Mouse (Mus musculus) embryonic facial prominence, embryonic 13.5 days (tissue): ENCODE data around the gene Rab15. TPM values are rescaled to one million over a fixed set of nuclear protein-coding genes. Genes with fewer than 3 reads are reported as not detected.

Source experiments
- ATAC-seq: fragments of 200-750 bp; cut with Nextera tagmentation; 2 replicates; pipeline ENCODE4 v1.8.0; 2017; ENCODE audit warnings: low read depth; ENCODE audit not compliant: insufficient number of reproducible peaks, insufficient read depth, low FRiP score, low TSS enrichment
- H3K27ac ChIP-seq: fragments of 300-500 bp; sonication (generic); 2 replicates; pipeline ENCODE4 v1.5.1; 2015; ENCODE audit warnings: moderate library complexity, mild to moderate bottlenecking, inconsistent platforms
- H3K27me3 ChIP-seq: fragments of 300-500 bp; sonication (generic); 2 replicates; pipeline ENCODE4 v1.6.1; 2015; ENCODE audit warnings: mild to moderate bottlenecking, inconsistent platforms
- H3K36me3 ChIP-seq: fragments of 300-500 bp; sonication (generic); 2 replicates; pipeline ENCODE4 v1.6.1; 2015; ENCODE audit warnings: mild to moderate bottlenecking, inconsistent platforms
- H3K4me1 ChIP-seq: fragments of 300-500 bp; sonication (generic); 2 replicates; pipeline ENCODE4 v1.6.1; 2015; ENCODE audit warnings: inconsistent platforms
- H3K4me2 ChIP-seq: fragments of 300-500 bp; sonication (generic); 2 replicates; pipeline ENCODE4 v1.6.1; 2015; ENCODE audit warnings: moderate library complexity, mild to moderate bottlenecking, inconsistent platforms
- H3K4me3 ChIP-seq: fragments of 300-500 bp; sonication (generic); 2 replicates; pipeline ENCODE4 v1.5.1; 2015; ENCODE audit warnings: mild to moderate bottlenecking, inconsistent platforms
- H3K9ac ChIP-seq: fragments of 300-500 bp; sonication (generic); 2 replicates; pipeline ENCODE4 v1.6.1; 2015; ENCODE audit warnings: mild to moderate bottlenecking, inconsistent platforms
- H3K9me3 ChIP-seq: fragments of 300-500 bp; sonication (generic); 2 replicates; pipeline ENCODE4 v1.6.1; 2016; ENCODE audit warnings: inconsistent platforms
- WGBS: fragments of 180-500 bp; shearing (Covaris S2); methylation state at CpG from one replicate; pipeline ENCODE4 v1.1.7; 2015; ENCODE audit warnings: mixed read lengths; 5-methylcytosine and 5-hydroxymethylcytosine counted together
- polyA plus RNA-seq: library from polyadenylated mRNA; unstranded; fragments of >200 nt; fragmentation: Nextera tagmentation; extraction: Ambion mirVana; gene quantifications from 2 replicates; pipeline ENCODE4 v1.2.1, GENCODE M21; 2015

Gene Rab15
- polyA plus RNA-seq, 1 experiment from 2014 or later, result 27.1 TPM

DNA sequence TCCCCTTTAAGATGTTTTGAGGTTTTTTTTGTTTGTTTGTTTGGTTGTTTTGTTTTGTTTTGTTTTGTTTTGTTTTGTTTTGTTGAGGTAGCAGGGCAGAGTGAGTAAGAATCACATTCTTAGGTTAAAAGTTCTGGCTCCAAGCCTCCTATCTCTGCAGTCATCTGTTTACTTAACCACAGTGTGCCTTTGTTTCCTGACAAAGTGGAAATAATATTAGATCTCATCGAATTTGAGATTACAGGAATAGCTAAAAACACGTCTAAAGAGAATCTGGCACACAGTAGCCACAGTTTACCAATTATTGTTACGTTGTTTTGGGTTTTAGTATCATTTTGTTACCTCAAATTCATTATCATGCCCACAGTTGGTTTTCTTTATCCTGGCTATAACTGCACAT is 48.1 kb downstream of the Rab15 start:
- Histone ChIP-seq H3K36me3 (peaks cover 8% of the 10 kb centered on the region), H3K4me3 (no peak overlapping the region), H3K9me3 (no peaks in the 10 kb centered on the region), H3K4me2 (no peak overlapping the region), H3K9ac (no peak overlapping the region), H3K4me1 (no peaks in the 10 kb centered on the region), H3K27ac (no peak overlapping the region), H3K27me3 (no peaks in the 10 kb centered on the region)
- 70% methylated on average over 3 of the region's 3 CpGs for WGBS
- ATAC-seq, result no peak

DNA sequence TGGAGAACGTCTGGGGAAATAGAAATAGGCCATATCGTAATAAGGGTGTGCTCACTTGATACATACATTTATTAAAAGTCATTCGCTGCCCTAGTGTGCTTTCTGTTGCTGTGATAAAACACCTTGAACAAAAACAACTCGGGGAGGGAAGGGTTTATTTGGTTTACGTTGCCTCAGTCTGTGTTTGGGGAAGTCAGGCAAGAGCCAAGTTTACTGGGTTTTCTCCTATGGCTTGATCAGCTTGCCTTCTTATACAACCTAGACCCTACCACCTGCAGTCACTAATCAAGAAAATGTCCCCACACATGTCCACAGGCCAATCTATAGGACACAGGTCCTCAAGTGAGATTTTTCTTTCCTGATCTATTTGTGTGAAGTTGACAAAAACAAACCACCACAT is 51.2 kb downstream of the Rab15 start:
- no peaks in the 10 kb centered on the region for H3K9me3 ChIP-seq
- 0 out of 2 replicates have a peak, but pooled peaks cover 3% of the 10 kb centered on the region for H3K36me3 ChIP-seq
- H3K4me2 ChIP-seq, result no peak overlapping the region
- H3K27ac ChIP-seq, result no peak overlapping the region
- no peak overlapping the region for H3K4me3 ChIP-seq
- H3K9ac ChIP-seq, result no peak overlapping the region
- peaks cover 2% of the 10 kb centered on the region; the same call in 1 of the 2 replicates for H3K4me1 ChIP-seq
- 90% methylated on average over 5 of the region's 5 CpGs for WGBS
- H3K27me3 ChIP-seq, result no peaks in the 10 kb centered on the region
- ATAC-seq, result no peak

DNA sequence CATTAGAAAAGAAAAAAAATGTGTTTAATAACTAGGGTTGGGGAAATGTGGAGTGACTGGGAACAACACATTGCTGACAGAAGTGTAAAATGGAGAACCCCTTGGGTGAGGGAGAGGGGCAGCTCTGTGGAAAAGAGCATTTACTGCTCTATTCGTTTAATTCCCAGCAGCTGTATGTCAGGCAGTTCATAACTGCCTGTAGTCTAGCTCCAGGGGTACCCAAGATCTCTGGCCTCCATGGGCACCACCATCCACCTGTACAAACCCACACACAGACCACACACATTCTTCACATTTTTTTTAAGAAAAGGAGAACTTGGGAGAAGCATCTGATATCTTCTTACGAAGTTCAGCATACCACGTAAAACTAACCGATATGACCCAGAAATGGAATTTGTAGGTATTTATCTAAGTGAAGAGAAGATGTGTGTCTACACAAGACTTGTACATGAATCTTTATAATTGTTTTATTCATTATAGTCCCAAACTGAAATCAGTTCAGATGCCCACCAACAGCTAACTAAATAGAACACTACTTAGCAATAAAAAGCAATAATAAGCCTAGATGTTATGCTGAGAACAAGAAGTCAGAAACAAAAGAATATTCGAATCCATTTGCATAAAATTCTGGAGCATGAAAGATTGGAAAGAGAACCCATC is 51.7 kb downstream of the Rab15 start:
- Histone ChIP-seq H3K27ac (no peak overlapping the region), H3K4me2 (no peak overlapping the region), H3K9me3 (no peaks in the 10 kb centered on the region), H3K27me3 (no peaks in the 10 kb centered on the region), H3K36me3 (0 out of 2 replicates have a peak, but pooled peaks cover 1% of the 10 kb centered on the region), H3K4me1 (peaks cover 7% of the 10 kb centered on the region; the same call in 1 of the 2 replicates), H3K9ac (no peak overlapping the region), H3K4me3 (no peak overlapping the region)
- ATAC-seq, result no peak
- WGBS, result 82% methylated on average over 5 of the region's 5 CpGs

DNA sequence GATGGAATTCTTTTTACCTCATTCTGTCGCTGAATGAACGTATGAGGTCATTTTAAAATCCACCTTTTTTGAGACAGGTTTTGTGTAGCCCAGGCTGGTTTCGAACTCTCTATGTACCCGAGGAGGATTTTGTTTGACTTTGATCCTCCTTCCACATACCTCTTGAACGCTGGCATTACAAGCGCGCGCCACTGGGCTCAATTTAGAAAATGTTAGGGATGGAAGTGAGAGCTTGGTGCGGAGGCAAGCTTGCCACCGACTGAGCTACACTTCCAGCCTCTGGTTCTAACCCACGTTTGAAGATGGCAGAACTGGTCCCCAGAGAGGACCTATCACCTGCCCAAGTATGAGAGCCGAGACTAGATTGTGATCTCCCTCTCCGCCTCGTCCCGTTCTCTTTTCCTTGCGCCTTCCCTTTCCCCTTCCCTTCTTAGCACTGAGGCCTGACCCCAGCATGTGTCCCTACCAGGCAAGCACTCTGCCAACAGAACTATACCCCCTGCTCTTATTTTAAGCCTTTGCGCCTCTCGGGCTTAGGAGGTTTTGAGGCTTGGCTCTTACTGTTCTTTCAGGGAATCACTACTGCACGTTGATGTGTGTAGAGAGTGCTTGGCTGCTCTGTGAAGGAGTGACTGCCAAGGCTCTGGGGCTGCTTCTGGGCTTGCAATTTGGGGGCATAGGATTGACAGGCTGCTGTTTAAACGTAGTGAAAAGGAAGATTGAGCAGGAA is 56.6 kb downstream of the Rab15 start:
- Histone ChIP-seq H3K4me3 (peak overlapping the region; percentile 61), H3K9me3 (no peaks in the 10 kb centered on the region), H3K9ac (peak overlapping the region; percentile 78), H3K36me3 (no peaks in the 10 kb centered on the region), H3K4me2 (peak overlapping the region; percentile 59), H3K4me1 (peaks cover 9% of the 10 kb centered on the region; the same call in 1 of the 2 replicates), H3K27ac (peak overlapping the region; percentile 35), H3K27me3 (no peaks in the 10 kb centered on the region)
- 35% methylated on average over 20 of the region's 20 CpGs for WGBS
- no peak for ATAC-seq

DNA sequence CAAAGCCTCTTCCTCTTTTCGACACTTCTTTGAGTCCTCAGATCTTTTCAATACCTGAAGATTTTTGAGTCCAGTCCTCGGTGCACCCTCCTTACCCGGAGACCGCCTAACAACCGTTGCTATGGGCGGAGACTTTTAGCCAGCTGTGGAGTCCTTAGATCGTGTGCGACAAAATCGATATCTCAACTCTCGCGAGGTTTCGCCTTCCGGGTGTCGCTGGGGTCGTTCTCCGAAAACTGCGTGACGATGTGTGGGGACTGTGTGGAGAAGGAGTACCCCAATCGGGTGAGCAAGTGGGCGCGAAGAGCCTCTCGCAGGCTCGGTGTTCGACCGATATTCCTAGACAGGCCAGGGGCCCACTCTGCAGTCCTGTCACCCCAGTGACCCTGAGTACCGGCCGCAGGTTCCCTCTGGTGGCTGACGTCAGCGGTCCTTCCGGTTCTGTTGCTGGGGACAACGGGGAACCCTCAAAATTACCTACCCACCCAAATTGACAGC is 57.3 kb downstream of the Rab15 start, which contains the start of the genes Churc1 and Fntb:
Gene Churc1, plus strand, starts transcription at position 185 of the 498 bp plus-strand sequence.
Gene Fntb, plus strand, starts transcription at position 236 of the 498 bp plus-strand sequence.
- under 1% methylated on average over 31 of the region's 31 CpGs for WGBS
- Histone ChIP-seq H3K4me1 (peaks cover 9% of the 10 kb centered on the region; the same call in 1 of the 2 replicates), H3K9ac (peak within 1 kb of the TSS; percentile 78), H3K36me3 (no peaks in the 10 kb centered on the region), H3K27me3 (no peaks in the 10 kb centered on the region), H3K4me2 (peak within 1 kb of the TSS; percentile 59), H3K4me3 (peak within 1 kb of the TSS; percentile 61), H3K9me3 (no peaks in the 10 kb centered on the region), H3K27ac (peak within 1 kb of the TSS; percentile 35)
- ATAC-seq, result peak; percentile 93

DNA sequence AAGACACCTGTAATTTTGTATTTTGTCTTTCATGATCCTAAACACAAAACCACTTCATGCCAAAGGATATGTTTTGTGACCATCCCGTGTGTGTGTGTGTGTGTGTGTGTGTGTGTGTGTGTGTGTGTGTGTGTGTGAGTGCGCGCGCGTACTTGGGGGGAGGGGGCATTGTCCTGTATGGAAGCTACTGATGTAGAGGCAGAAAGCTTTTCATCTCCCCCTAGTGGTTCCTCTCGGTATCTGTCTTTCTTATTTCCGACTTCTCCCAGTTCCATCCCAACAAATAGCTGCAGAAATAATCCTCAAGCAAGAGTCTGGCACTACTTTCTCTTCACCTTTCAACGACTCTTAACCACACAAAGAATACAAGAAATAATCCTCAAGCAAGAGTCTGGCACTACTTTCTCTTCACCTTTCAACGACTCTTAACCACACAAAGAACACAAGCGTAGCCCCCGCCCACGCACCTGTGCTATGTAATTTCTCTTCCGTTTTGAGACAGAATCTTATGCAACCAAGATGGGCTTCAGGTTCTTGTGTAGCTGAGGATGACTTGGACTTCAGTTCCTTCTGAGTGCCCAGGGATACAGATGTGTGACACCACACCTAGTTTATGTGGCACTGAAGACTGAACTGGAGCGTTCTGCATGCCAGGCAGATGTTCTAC is 69.9 kb downstream of the Rab15 start:
- Histone ChIP-seq H3K27me3 (0 out of 2 replicates have a peak, but pooled peaks cover 3% of the 10 kb centered on the region), H3K27ac (no peak overlapping the region), H3K9ac (no peak overlapping the region), H3K4me2 (no peak overlapping the region), H3K9me3 (no peaks in the 10 kb centered on the region), H3K4me1 (no peaks in the 10 kb centered on the region), H3K36me3 (no peaks in the 10 kb centered on the region), H3K4me3 (no peak overlapping the region)
- no peak for ATAC-seq
- WGBS, result 44% methylated on average over 14 of the region's 14 CpGs

DNA sequence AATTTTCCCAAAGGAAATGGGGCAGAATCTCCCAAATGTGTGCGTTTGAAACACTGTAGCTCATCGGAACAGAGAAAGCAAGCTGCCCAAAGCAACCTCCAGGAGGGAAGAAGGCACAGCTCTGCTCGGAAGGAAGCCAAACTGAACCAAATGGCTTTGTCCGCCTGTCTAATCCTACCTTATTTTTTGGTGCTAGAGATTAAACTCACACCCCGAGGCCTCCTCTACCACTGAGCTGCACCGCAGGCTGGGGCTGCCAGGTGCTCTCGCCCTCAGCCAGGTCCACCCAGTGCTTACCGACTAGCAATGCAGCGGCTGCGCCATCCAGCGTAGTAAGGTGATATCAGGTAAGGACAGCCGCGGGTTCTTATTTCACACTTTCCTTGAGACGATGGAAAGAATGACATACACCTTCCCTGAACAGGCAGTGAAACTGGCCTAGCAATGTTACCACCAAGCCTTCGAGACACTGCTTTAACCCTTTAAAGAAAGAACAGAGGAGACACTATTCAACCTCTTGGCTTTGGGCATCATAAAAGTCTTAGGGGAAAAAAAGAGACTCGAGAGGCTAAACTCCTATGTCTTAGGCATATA is 71.7 kb downstream of the Rab15 start:
- Histone ChIP-seq H3K36me3 (no peaks in the 10 kb centered on the region), H3K4me2 (no peak overlapping the region), H3K9me3 (no peaks in the 10 kb centered on the region), H3K4me3 (no peak overlapping the region), H3K27me3 (0 out of 2 replicates have a peak, but pooled peaks cover 3% of the 10 kb centered on the region), H3K27ac (no peak overlapping the region), H3K9ac (no peak overlapping the region), H3K4me1 (no peaks in the 10 kb centered on the region)
- WGBS, result 72% methylated on average over 16 of the region's 16 CpGs
- no peak for ATAC-seq

Other genes with a start within 250 kb of the Rab15 start
- gene Sptb, start 112.4 kb downstream of the Rab15 start, polyA plus RNA-seq, result 0.35 and 1.2 TPM in 2 replicates
- gene Churc1, start 57.4 kb downstream of the Rab15 start, polyA plus RNA-seq, result 90.1 and 96.4 TPM in 2 replicates
- 41.5 and 41.8 TPM in 2 replicates for gene Fntb, start 57.3 kb downstream of the Rab15 start, polyA plus RNA-seq
- gene Gpx2, start 27.4 kb downstream of the Rab15 start, polyA plus RNA-seq, result 0.97 and 2.5 TPM in 2 replicates
- gene Max, start 139.3 kb upstream of the Rab15 start, polyA plus RNA-seq, result 15.3 and 16.3 TPM in 2 replicates